Mouse (Mus musculus): Measurements from ENCODE around the gene Gm14862. TPM values are rescaled to one million over a fixed set of nuclear protein-coding genes. Genes with fewer than 3 reads are reported as not detected.

The Gm14862 gene
- polyA plus RNA-seq, 1 experiment from 2014 or later, result not detected

GRCm38 (mm10) chrX:9244603-9245336 lies 11.9 kb downstream of the Gm14862 start:
- H3K36me3 ChIP-seq (ENCODE audit: control insufficient read depth, insufficient read depth, low read length), result no peaks in the 10 kb centered on the region
- no peak for DNase-seq (ENCODE audit: low spot score)
- H3K4me3 ChIP-seq (ENCODE audit: low read depth, low read length), result no peak overlapping the region
- no peak overlapping the region for H3K9ac ChIP-seq (ENCODE audit: low read length)
- no peaks in the 10 kb centered on the region for H3K4me1 ChIP-seq (replicated peaks; ENCODE audit: control insufficient read depth, insufficient read depth, low read length)
- WGBS, result 70% methylated on average over 12 of the region's 12 CpGs
- H3K4me2 ChIP-seq (ENCODE audit: low read length), result no peak overlapping the region
- H3K27me3 ChIP-seq (replicated peaks; ENCODE audit: control insufficient read depth, insufficient read depth, low read length), result no peaks in the 10 kb centered on the region
- peak; percentile 62; the same call in 1 of the 2 replicates for ATAC-seq (replicated peaks; ENCODE audit: low FRiP score, low TSS enrichment, low read depth)
- H3K9me3 ChIP-seq (ENCODE audit: control insufficient read depth, low read length), result no peaks in the 10 kb centered on the region
- H3K27ac ChIP-seq (ENCODE audit: low read depth), result no peak overlapping the region

- ATAC-seq (replicated peaks; ENCODE audit: low FRiP score, low TSS enrichment, low read depth), result 0 out of 2 replicates have a peak, but pooled peaks have one; percentile 36
- Histone ChIP-seq H3K27me3 (replicated peaks; ENCODE audit: control insufficient read depth, insufficient read depth, low read length) (no peaks in the 10 kb centered on the region), H3K27ac (ENCODE audit: low read depth) (no peak overlapping the region)
Measured at GRCm38 (mm10) chrX:9243381-9243864, 13.3 kb downstream of the Gm14862 start.

GRCm38 (mm10) chrX:9240737-9241591 lies 15.7 kb downstream of the Gm14862 start:
- Histone ChIP-seq H3K36me3 (ENCODE audit: control insufficient read depth, insufficient read depth, low read length) (no peaks in the 10 kb centered on the region), H3K4me2 (ENCODE audit: low read length) (no peak overlapping the region), H3K27me3 (replicated peaks; ENCODE audit: control insufficient read depth, insufficient read depth, low read length) (no peaks in the 10 kb centered on the region), H3K9ac (ENCODE audit: low read length) (no peak overlapping the region), H3K9me3 (ENCODE audit: control insufficient read depth, low read length) (no peaks in the 10 kb centered on the region), H3K4me1 (replicated peaks; ENCODE audit: control insufficient read depth, insufficient read depth, low read length) (no peaks in the 10 kb centered on the region), H3K27ac (ENCODE audit: low read depth) (no peak overlapping the region), H3K4me3 (ENCODE audit: low read depth, low read length) (no peak overlapping the region)
- WGBS, result 82% methylated on average over 5 of the region's 5 CpGs
- ATAC-seq (replicated peaks; ENCODE audit: low FRiP score, low TSS enrichment, low read depth), result no peak
- DNase-seq (ENCODE audit: low spot score), result no peak

More at GRCm38 (mm10) chrX:9243381-9243864, 13.3 kb downstream of the Gm14862 start:
- Histone ChIP-seq H3K4me2 (ENCODE audit: low read length) (no peak overlapping the region), H3K4me1 (replicated peaks; ENCODE audit: control insufficient read depth, insufficient read depth, low read length) (no peaks in the 10 kb centered on the region), H3K4me3 (ENCODE audit: low read depth, low read length) (no peak overlapping the region), H3K9ac (ENCODE audit: low read length) (no peak overlapping the region), H3K36me3 (ENCODE audit: control insufficient read depth, insufficient read depth, low read length) (no peaks in the 10 kb centered on the region), H3K9me3 (ENCODE audit: control insufficient read depth, low read length) (no peaks in the 10 kb centered on the region)
- no peak for DNase-seq (ENCODE audit: low spot score)
- 51% methylated on average over 8 of the region's 8 CpGs for WGBS

GRCm38 (mm10) chrX:9227105-9227504 lies 29.6 kb downstream of the Gm14862 start:
- 67% methylated on average over 2 of the region's 2 CpGs for WGBS
- H3K27ac ChIP-seq (ENCODE audit: low read depth), result no peak overlapping the region
- no peaks in the 10 kb centered on the region for H3K4me1 ChIP-seq (replicated peaks; ENCODE audit: control insufficient read depth, insufficient read depth, low read length)
- DNase-seq (ENCODE audit: low spot score), result no peak
- no peak overlapping the region for H3K9ac ChIP-seq (ENCODE audit: low read length)
- no peak for ATAC-seq (replicated peaks; ENCODE audit: low FRiP score, low TSS enrichment, low read depth)
- no peaks in the 10 kb centered on the region for H3K27me3 ChIP-seq (replicated peaks; ENCODE audit: control insufficient read depth, insufficient read depth, low read length)
- H3K36me3 ChIP-seq (ENCODE audit: control insufficient read depth, insufficient read depth, low read length), result no peaks in the 10 kb centered on the region
- no peak overlapping the region for H3K4me3 ChIP-seq (ENCODE audit: low read depth, low read length)
- H3K4me2 ChIP-seq (ENCODE audit: low read length), result no peak overlapping the region
- H3K9me3 ChIP-seq (ENCODE audit: control insufficient read depth, low read length), result no peaks in the 10 kb centered on the region

- WGBS, result 85% methylated on average over 3 of the region's 3 CpGs
- H3K4me2 ChIP-seq (ENCODE audit: low read length), result no peak overlapping the region
- no peak overlapping the region for H3K4me3 ChIP-seq (ENCODE audit: low read depth, low read length)
- no peaks in the 10 kb centered on the region for H3K4me1 ChIP-seq (replicated peaks; ENCODE audit: control insufficient read depth, insufficient read depth, low read length)
- H3K27ac ChIP-seq (ENCODE audit: low read depth), result no peak overlapping the region
- H3K9ac ChIP-seq (ENCODE audit: low read length), result no peak overlapping the region
- H3K27me3 ChIP-seq (replicated peaks; ENCODE audit: control insufficient read depth, insufficient read depth, low read length), result no peaks in the 10 kb centered on the region
- H3K9me3 ChIP-seq (ENCODE audit: control insufficient read depth, low read length), result no peaks in the 10 kb centered on the region
- no peaks in the 10 kb centered on the region for H3K36me3 ChIP-seq (ENCODE audit: control insufficient read depth, insufficient read depth, low read length)
- ATAC-seq (replicated peaks; ENCODE audit: low FRiP score, low TSS enrichment, low read depth) (no peak), DNase-seq (ENCODE audit: low spot score) (no peak)
Measured at GRCm38 (mm10) chrX:9222412-9223221, 34.1 kb downstream of the Gm14862 start.

- Histone ChIP-seq H3K27me3 (replicated peaks; ENCODE audit: control insufficient read depth, insufficient read depth, low read length) (no peaks in the 10 kb centered on the region), H3K4me1 (replicated peaks; ENCODE audit: control insufficient read depth, insufficient read depth, low read length) (no peaks in the 10 kb centered on the region), H3K9ac (ENCODE audit: low read length) (no peak overlapping the region), H3K36me3 (ENCODE audit: control insufficient read depth, insufficient read depth, low read length) (no peaks in the 10 kb centered on the region), H3K27ac (ENCODE audit: low read depth) (no peak overlapping the region), H3K9me3 (ENCODE audit: control insufficient read depth, low read length) (no peaks in the 10 kb centered on the region), H3K4me3 (ENCODE audit: low read depth, low read length) (no peak overlapping the region), H3K4me2 (ENCODE audit: low read length) (no peak overlapping the region)
- ATAC-seq (replicated peaks; ENCODE audit: low FRiP score, low TSS enrichment, low read depth) (no peak), DNase-seq (ENCODE audit: low spot score) (no peak)
- 74% methylated on average over 4 of the region's 4 CpGs for WGBS
Measured at GRCm38 (mm10) chrX:9221736-9222135, 35.0 kb downstream of the Gm14862 start.

- ATAC-seq (replicated peaks; ENCODE audit: low FRiP score, low TSS enrichment, low read depth), result no peak
- H3K9me3 ChIP-seq (ENCODE audit: control insufficient read depth, low read length), result no peaks in the 10 kb centered on the region
- no peaks in the 10 kb centered on the region for H3K4me1 ChIP-seq (replicated peaks; ENCODE audit: control insufficient read depth, insufficient read depth, low read length)
- H3K27me3 ChIP-seq (replicated peaks; ENCODE audit: control insufficient read depth, insufficient read depth, low read length), result no peaks in the 10 kb centered on the region
- no peak overlapping the region for H3K9ac ChIP-seq (ENCODE audit: low read length)
- no peak overlapping the region for H3K4me3 ChIP-seq (ENCODE audit: low read depth, low read length)
- DNase-seq (ENCODE audit: low spot score), result peak; percentile 62
- no peak overlapping the region for H3K4me2 ChIP-seq (ENCODE audit: low read length)
- H3K27ac ChIP-seq (ENCODE audit: low read depth), result no peak overlapping the region
- H3K36me3 ChIP-seq (ENCODE audit: control insufficient read depth, insufficient read depth, low read length), result no peaks in the 10 kb centered on the region
- WGBS, result 27% methylated on average over 6 of the region's 6 CpGs
Measured at GRCm38 (mm10) chrX:9221206-9221605, 35.5 kb downstream of the Gm14862 start.

GRCm38 (mm10) chrX:9219570-9219969 lies 37.1 kb downstream of the Gm14862 start:
- no peak for DNase-seq (ENCODE audit: low spot score)
- no peak overlapping the region for H3K4me2 ChIP-seq (ENCODE audit: low read length)
- H3K36me3 ChIP-seq (ENCODE audit: control insufficient read depth, insufficient read depth, low read length), result no peaks in the 10 kb centered on the region
- H3K4me1 ChIP-seq (replicated peaks; ENCODE audit: control insufficient read depth, insufficient read depth, low read length), result no peaks in the 10 kb centered on the region
- H3K27ac ChIP-seq (ENCODE audit: low read depth), result no peak overlapping the region
- no peak for ATAC-seq (replicated peaks; ENCODE audit: low FRiP score, low TSS enrichment, low read depth)
- 95% methylated on average over 3 of the region's 3 CpGs for WGBS
- no peak overlapping the region for H3K9ac ChIP-seq (ENCODE audit: low read length)
- no peaks in the 10 kb centered on the region for H3K9me3 ChIP-seq (ENCODE audit: control insufficient read depth, low read length)
- H3K27me3 ChIP-seq (replicated peaks; ENCODE audit: control insufficient read depth, insufficient read depth, low read length), result no peaks in the 10 kb centered on the region
- no peak overlapping the region for H3K4me3 ChIP-seq (ENCODE audit: low read depth, low read length)
